In the genomic region with DNA sequence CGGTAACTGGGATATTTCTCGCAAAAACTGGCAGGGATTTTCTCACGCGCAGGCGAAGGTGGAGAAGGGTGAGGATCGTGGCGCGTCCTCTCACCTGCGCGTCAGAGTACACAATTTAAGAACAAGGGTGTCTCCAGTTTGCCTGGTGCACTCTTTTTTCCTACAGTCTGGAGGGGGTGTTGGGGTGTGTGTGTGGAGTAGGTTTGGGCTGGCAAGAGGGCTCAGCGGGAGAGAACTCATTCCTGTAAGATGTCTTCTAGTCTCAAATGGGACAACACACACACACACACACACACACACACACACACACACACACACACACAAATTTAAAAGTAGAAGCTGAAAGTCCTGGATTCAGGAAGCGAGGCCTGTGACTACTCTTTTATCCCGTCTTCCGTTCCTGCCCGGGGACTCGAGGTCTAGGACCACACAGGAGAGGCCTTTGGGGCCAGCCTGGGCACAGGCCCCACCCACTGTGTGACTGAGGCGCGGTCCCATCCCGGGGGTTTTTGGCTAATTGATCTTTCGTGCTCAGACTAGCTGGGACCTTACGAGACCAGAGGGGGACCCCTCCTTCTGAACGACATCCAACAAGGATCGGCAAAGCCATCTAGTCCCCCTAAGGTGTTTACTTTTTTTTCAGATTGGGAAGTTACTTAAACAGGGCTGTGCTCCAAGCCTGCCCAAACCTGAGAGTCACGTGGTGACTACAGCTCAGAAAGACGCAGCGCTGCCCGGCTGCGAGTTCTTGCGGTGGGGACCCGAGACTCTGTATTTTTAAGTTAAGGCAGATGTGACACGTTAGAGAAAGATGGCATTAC, we compare ENCODE assay signal across 8 mouse cellular contexts. TPM values are rescaled to one million over a fixed set of nuclear protein-coding genes. Genes with fewer than 3 reads are reported as not detected.
A peak's percentile ranks its signal among the peaks of the same experiment; 100 is the strongest.
DNase-seq lines count a peak whose midpoint lies in the region; ATAC-seq and TF ChIP-seq lines count a peak whose summit lies in the region.

No protein-coding gene starts in this region.

- H3K4me2 ChIP-seq in kidney, postnatal 0 days (ENCODE audit: low read length) = peak overlapping the region; percentile 91
- H3K4me2 ChIP-seq in intestine, embryonic 16.5 days (ENCODE audit: low read depth, low read length) = peak overlapping the region; percentile 97
- peak overlapping the region; percentile 92 for H3K4me2 ChIP-seq in neural tube, embryonic 13.5 days

- no peak for TF ChIP-seq CTCF in kidney, postnatal 0 days (IDR thresholded peaks at IDR 0.05; ENCODE audit: low read depth)

- peak overlapping the region; percentile 48 for H3K4me3 ChIP-seq in kidney, postnatal 0 days (replicated peaks; ENCODE audit: low read depth, low read length)
- H3K4me3 ChIP-seq in intestine, embryonic 16.5 days (ENCODE audit: low read length) = peak overlapping the region; percentile 58
- H3K4me3 ChIP-seq in neural tube, embryonic 13.5 days = peak overlapping the region; percentile 49

- H3K36me3 ChIP-seq in kidney, postnatal 0 days (ENCODE audit: insufficient read depth, low read length) = no peaks in the 10 kb centered on the region
- no peaks in the 10 kb centered on the region for H3K36me3 ChIP-seq in intestine, embryonic 16.5 days (ENCODE audit: control insufficient read depth, insufficient read depth, low read length)
- H3K36me3 ChIP-seq in neural tube, embryonic 13.5 days = no peaks in the 10 kb centered on the region

- 2% methylated on average over 31 of the region's 31 CpGs for WGBS in kidney, postnatal 0 days
- WGBS in intestine, embryonic 16.5 days = 7% methylated on average over 31 of the region's 31 CpGs
- WGBS in neural tube, embryonic 13.5 days = 2% methylated on average over 31 of the region's 31 CpGs

- no peak overlapping the region for H3K9ac ChIP-seq in kidney, postnatal 0 days (ENCODE audit: low read depth, low read length)
- H3K9ac ChIP-seq in intestine, embryonic 16.5 days (ENCODE audit: low read depth, low read length) = no peak overlapping the region
- H3K9ac ChIP-seq in neural tube, embryonic 13.5 days = peak overlapping the region; percentile 60

- ATAC-seq in kidney, postnatal 0 days (replicated peaks; ENCODE audit: low FRiP score, low read depth) = peak; percentile 17; the same call in 1 of the 2 replicates
- peak; percentile 47; the same call in 1 of the 2 replicates for ATAC-seq in intestine, embryonic 16.5 days
- ATAC-seq in neural tube, embryonic 13.5 days (ENCODE audit: low read depth) = 0 out of 2 replicates have a peak, but pooled peaks have one; percentile 17

- no peak for DNase-seq in kidney, postnatal 0 days (ENCODE audit: low spot score)
- no peak for DNase-seq in kidney, adult 9 months
- peak; percentile 42 for DNase-seq in embryo, embryonic 11 days
- DNase-seq in left cerebral cortex, adult 11 months (ENCODE audit: low spot score) = no peak
- no peak for DNase-seq in spleen, postnatal 14 days (ENCODE audit: low spot score in 2 of 2)
- DNase-seq in right cerebral cortex, adult 18-20 months = no peak

- H3K9me3 ChIP-seq in kidney, postnatal 0 days (replicated peaks; ENCODE audit: low read length) = no peaks in the 10 kb centered on the region
- no peaks in the 10 kb centered on the region for H3K9me3 ChIP-seq in intestine, embryonic 16.5 days (ENCODE audit: control insufficient read depth, low read length)
- no peaks in the 10 kb centered on the region for H3K9me3 ChIP-seq in neural tube, embryonic 13.5 days

- no peak overlapping the region for H3K27ac ChIP-seq in kidney, postnatal 0 days
- H3K27ac ChIP-seq in intestine, embryonic 16.5 days (ENCODE audit: low read length) = no peak overlapping the region
- no peak overlapping the region for H3K27ac ChIP-seq in neural tube, embryonic 13.5 days (replicated peaks)

- H3K27me3 ChIP-seq in kidney, postnatal 0 days (ENCODE audit: insufficient read depth, low read length) = peaks cover 27% of the 10 kb centered on the region
- peaks cover 27% of the 10 kb centered on the region for H3K27me3 ChIP-seq in intestine, embryonic 16.5 days (replicated peaks; ENCODE audit: control insufficient read depth, insufficient read depth, low read length)
- H3K27me3 ChIP-seq in neural tube, embryonic 13.5 days = peaks cover 25% of the 10 kb centered on the region

- peaks cover 12% of the 10 kb centered on the region; the same call in 1 of the 2 replicates for H3K4me1 ChIP-seq in kidney, postnatal 0 days (replicated peaks; ENCODE audit: insufficient read depth, low read length)
- H3K4me1 ChIP-seq in intestine, embryonic 16.5 days (ENCODE audit: control insufficient read depth, insufficient read depth, low read length) = peaks cover 24% of the 10 kb centered on the region
- peaks cover 30% of the 10 kb centered on the region for H3K4me1 ChIP-seq in neural tube, embryonic 13.5 days (replicated peaks)

RNA-seq across cellular contexts. Expression of gene Zfp64, which starts 42.3 kb away (rescaled TPM):
- polyA plus RNA-seq in kidney, postnatal 0 days (2015; fragmentation: Nextera tagmentation; extraction: Ambion mirVana) = 20.4 and 22.0 TPM in 2 replicates
- polyA plus RNA-seq in intestine, embryonic 16.5 days (2015; fragmentation: Nextera tagmentation; extraction: Ambion mirVana) = 26.9 and 30.6 TPM in 2 replicates
- polyA plus RNA-seq in neural tube, embryonic 13.5 days (2015; fragmentation: Nextera tagmentation; extraction: Ambion mirVana) = 23.9 and 25.1 TPM in 2 replicates
